Mouse (Mus musculus) Muller cell, postnatal 12 days (primary cell): ENCODE measurements around the gene Rnd1.
A peak's percentile ranks its signal among the peaks of the same experiment; 100 is the strongest.

Source experiments
- DNase-seq: peaks from one replicate; pipeline ENCODE4 v3.0.0-alpha.2; 2015; ENCODE audit errors: inconsistent ontology term

Rnd1 gene

GRCm38 (mm10) chr15:98637155-98637554 lies 40.1 kb downstream of the Rnd1 start:
- DNase-seq, result no peak

GRCm38 (mm10) chr15:98636517-98636916 lies 40.7 kb downstream of the Rnd1 start:
- no peak for DNase-seq

GRCm38 (mm10) chr15:98635291-98635841 lies 41.9 kb downstream of the Rnd1 start:
- no peak for DNase-seq

GRCm38 (mm10) chr15:98634541-98635081 lies 42.6 kb downstream of the Rnd1 start:
- peak; percentile 90 for DNase-seq

- DNase-seq, result peak; percentile 7
Measured at GRCm38 (mm10) chr15:98633822-98634470, 43.3 kb downstream of the Rnd1 start.

GRCm38 (mm10) chr15:98632921-98633320 lies 44.3 kb downstream of the Rnd1 start:
- no peak for DNase-seq

- DNase-seq, result peak; percentile 79
Measured at GRCm38 (mm10) chr15:98632107-98632744, 45.0 kb downstream of the Rnd1 start.

- DNase-seq, result peak; percentile 68
Measured at GRCm38 (mm10) chr15:98631493-98631892, 45.8 kb downstream of the Rnd1 start.

- no peak for DNase-seq
Measured at GRCm38 (mm10) chr15:98630540-98630939, 46.7 kb downstream of the Rnd1 start, which contains the start of gene Cacnb3. Cacnb3 (plus strand) TSS chr15:98630840.

- no peak for DNase-seq
Measured at GRCm38 (mm10) chr15:98629464-98629863, 47.8 kb downstream of the Rnd1 start.

- peak; percentile 25 for DNase-seq
Measured at GRCm38 (mm10) chr15:98628589-98629254, 48.5 kb downstream of the Rnd1 start.

- peak; percentile 10 for DNase-seq
Measured at GRCm38 (mm10) chr15:98626487-98627212, 50.6 kb downstream of the Rnd1 start.

- peak; percentile 31 for DNase-seq
Measured at GRCm38 (mm10) chr15:98626078-98626477, 51.2 kb downstream of the Rnd1 start.

GRCm38 (mm10) chr15:98623361-98623821 lies 53.9 kb downstream of the Rnd1 start:
- no peak for DNase-seq

- DNase-seq, result no peak
Measured at GRCm38 (mm10) chr15:98622721-98623120, 54.5 kb downstream of the Rnd1 start.

- no peak for DNase-seq
Measured at GRCm38 (mm10) chr15:98622199-98622598, 55.1 kb downstream of the Rnd1 start.

GRCm38 (mm10) chr15:98617176-98617537 lies 60.1 kb downstream of the Rnd1 start:
- DNase-seq, result peak; percentile 69

- DNase-seq, result peak; percentile 20
Measured at GRCm38 (mm10) chr15:98616362-98617175, 60.7 kb downstream of the Rnd1 start.

GRCm38 (mm10) chr15:98615751-98616150 lies 61.5 kb downstream of the Rnd1 start:
- DNase-seq, result no peak

GRCm38 (mm10) chr15:98614971-98615370 lies 62.3 kb downstream of the Rnd1 start:
- no peak for DNase-seq

GRCm38 (mm10) chr15:98614551-98614950 lies 62.7 kb downstream of the Rnd1 start:
- no peak for DNase-seq
